ENCODE assay signal across 8 mouse cellular contexts in the genomic region with DNA sequence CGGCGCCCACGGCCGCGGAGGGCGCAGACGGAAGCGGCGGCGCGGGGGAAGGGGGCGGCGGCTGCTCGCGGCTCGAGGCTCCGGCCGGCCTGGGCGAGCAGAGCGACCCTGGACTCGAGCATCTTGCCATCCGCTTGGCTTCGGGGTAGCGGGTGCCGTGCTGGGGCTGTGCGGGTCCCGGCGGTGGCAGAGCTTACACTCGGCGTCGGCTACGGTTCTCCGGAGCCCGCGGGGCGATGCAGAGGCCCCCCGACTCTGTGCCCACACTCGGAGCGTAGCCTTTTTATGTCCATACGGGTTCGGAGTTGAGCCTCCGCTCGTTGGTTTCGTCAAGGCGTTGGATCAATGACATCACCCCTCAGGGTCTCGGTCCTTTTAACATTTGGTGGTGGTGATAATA. TPM values are rescaled to one million over a fixed set of nuclear protein-coding genes. Genes with fewer than 3 reads are reported as not detected.
A peak's percentile ranks its signal among the peaks of the same experiment; 100 is the strongest.
DNase-seq lines count a peak whose midpoint lies in the region; ATAC-seq and TF ChIP-seq lines count a peak whose summit lies in the region.

No protein-coding gene starts in this region.

- H3K9ac ChIP-seq in lung, embryonic 14.5 days, result peak overlapping the region; percentile 92
- H3K9ac ChIP-seq in hindbrain, embryonic 15.5 days, result peak overlapping the region; percentile 89
- H3K9ac ChIP-seq in midbrain, embryonic 16.5 days (ENCODE audit: low read depth, low read length), result peak overlapping the region; percentile 95

- peak; percentile 42 for ATAC-seq in lung, embryonic 14.5 days (ENCODE audit: insufficient read depth)
- peak; percentile 61 for ATAC-seq in hindbrain, embryonic 15.5 days (ENCODE audit: low FRiP score, low read depth)
- peak; percentile 54 for ATAC-seq in midbrain, embryonic 16.5 days

- peaks cover 10% of the 10 kb centered on the region; the same call in 1 of the 2 replicates for H3K4me1 ChIP-seq in lung, embryonic 14.5 days (ENCODE audit: insufficient read depth)
- peaks cover 67% of the 10 kb centered on the region for H3K4me1 ChIP-seq in embryonic facial prominence, embryonic 10.5 days
- peaks cover 43% of the 10 kb centered on the region for H3K4me1 ChIP-seq in hindbrain, embryonic 15.5 days (replicated peaks)
- peaks cover 15% of the 10 kb centered on the region for H3K4me1 ChIP-seq in midbrain, embryonic 16.5 days (ENCODE audit: control insufficient read depth, insufficient read depth, low read length)

- H3K4me2 ChIP-seq in lung, embryonic 14.5 days, result peak overlapping the region; percentile 80
- H3K4me2 ChIP-seq in hindbrain, embryonic 15.5 days, result peak overlapping the region; percentile 68
- peak overlapping the region; percentile 77 for H3K4me2 ChIP-seq in midbrain, embryonic 16.5 days (ENCODE audit: low read length)

- H3K4me3 ChIP-seq in lung, embryonic 14.5 days (ENCODE audit: low read depth, low read length), result peak overlapping the region; percentile 99
- peak overlapping the region; percentile 94 for H3K4me3 ChIP-seq in embryonic facial prominence, embryonic 10.5 days
- H3K4me3 ChIP-seq in hindbrain, embryonic 15.5 days, result peak overlapping the region; percentile 89
- H3K4me3 ChIP-seq in midbrain, embryonic 16.5 days (ENCODE audit: low read depth, low read length), result peak overlapping the region; percentile 96

- no peaks in the 10 kb centered on the region for H3K9me3 ChIP-seq in lung, embryonic 14.5 days (ENCODE audit: low read depth, low read length)
- H3K9me3 ChIP-seq in embryonic facial prominence, embryonic 10.5 days, result no peaks in the 10 kb centered on the region
- no peaks in the 10 kb centered on the region for H3K9me3 ChIP-seq in hindbrain, embryonic 15.5 days
- no peaks in the 10 kb centered on the region for H3K9me3 ChIP-seq in midbrain, embryonic 16.5 days (replicated peaks; ENCODE audit: control insufficient read depth, low read length, poor library complexity, severe bottlenecking)

- no peaks in the 10 kb centered on the region for H3K27me3 ChIP-seq in lung, embryonic 14.5 days (ENCODE audit: insufficient read depth, low read length)
- no peaks in the 10 kb centered on the region for H3K27me3 ChIP-seq in embryonic facial prominence, embryonic 10.5 days (replicated peaks; ENCODE audit: low read depth, poor library complexity, severe bottlenecking)
- H3K27me3 ChIP-seq in hindbrain, embryonic 15.5 days, result no peaks in the 10 kb centered on the region
- H3K27me3 ChIP-seq in midbrain, embryonic 16.5 days (ENCODE audit: control insufficient read depth, insufficient read depth, low read depth, low read length), result no peaks in the 10 kb centered on the region

- H3K27ac ChIP-seq in lung, embryonic 14.5 days (ENCODE audit: low read depth), result peak overlapping the region; percentile 80
- H3K27ac ChIP-seq in embryonic facial prominence, embryonic 10.5 days (replicated peaks), result peak overlapping the region; percentile 93
- H3K27ac ChIP-seq in hindbrain, embryonic 15.5 days (replicated peaks), result peak overlapping the region; percentile 79
- H3K27ac ChIP-seq in midbrain, embryonic 16.5 days (ENCODE audit: low read length), result peak overlapping the region; percentile 77

- peaks cover 43% of the 10 kb centered on the region for H3K36me3 ChIP-seq in lung, embryonic 14.5 days (ENCODE audit: insufficient read depth)
- H3K36me3 ChIP-seq in embryonic facial prominence, embryonic 10.5 days (replicated peaks), result peaks cover 47% of the 10 kb centered on the region
- peaks cover 32% of the 10 kb centered on the region for H3K36me3 ChIP-seq in hindbrain, embryonic 15.5 days
- peaks cover 11% of the 10 kb centered on the region for H3K36me3 ChIP-seq in midbrain, embryonic 16.5 days (ENCODE audit: control insufficient read depth, insufficient read depth, low read length)

- under 1% methylated on average over 45 of the region's 46 CpGs for WGBS in lung, embryonic 14.5 days
- WGBS in embryonic facial prominence, embryonic 10.5 days, result 4% methylated on average over 46 of the region's 46 CpGs
- WGBS in hindbrain, embryonic 15.5 days, result 1% methylated on average over 33 of the region's 46 CpGs
- WGBS in midbrain, embryonic 16.5 days, result under 1% methylated on average over 33 of the region's 46 CpGs

- peak; percentile 36 for DNase-seq in lung, embryonic 14.5 days
- DNase-seq in lung, postnatal 10 days, result no peak
- DNase-seq in embryonic facial prominence, embryonic 10.5 days (ENCODE audit: low spot score), result no peak
- DNase-seq in layer of hippocampus, postnatal 14 days (ENCODE audit: low spot score in 2 of 2), result no peak
- no peak for DNase-seq in gastrocnemius, postnatal 25 days
- no peak for DNase-seq in left cerebral cortex, adult 11 months (ENCODE audit: low spot score)

- TF ChIP-seq CTCF in lung, embryonic 14.5 days (IDR thresholded peaks at IDR 0.05; ENCODE audit: low read depth), result no peak

RNA-seq across cellular contexts. Expression of a gene that starts 0.3 kb away (rescaled TPM):
- 52.9 and 58.8 TPM in 2 replicates for polyA plus RNA-seq in lung, embryonic 14.5 days (2014; fragmentation: Nextera tagmentation; extraction: Ambion mirVana)
- polyA plus RNA-seq in embryonic facial prominence, embryonic 10.5 days (2016; fragmentation: Nextera tagmentation; extraction: Ambion mirVana), result 65.0 and 65.1 TPM in 2 replicates
- polyA plus RNA-seq in hindbrain, embryonic 15.5 days (2015; fragmentation: Nextera tagmentation; extraction: Ambion mirVana), result 40.6 and 44.4 TPM in 2 replicates
- polyA plus RNA-seq in midbrain, embryonic 16.5 days (2015; fragmentation: Nextera tagmentation; extraction: Ambion mirVana), result 45.1 and 46.7 TPM in 2 replicates
- 10 to 100 TPM; 69.1 to 71.5 TPM for total RNA-seq in layer of hippocampus, postnatal 14 days (2021)
- total RNA-seq in gastrocnemius, postnatal 25 days (2021), result 10 to 100 TPM; 26.1 to 30.7 TPM

RNA-seq across cellular contexts. Expression of a gene that starts 6.1 kb away (rescaled TPM):
- 1,859 and 1,954 TPM in 2 replicates for polyA plus RNA-seq in lung, embryonic 14.5 days (2014; fragmentation: Nextera tagmentation; extraction: Ambion mirVana)
- polyA plus RNA-seq in embryonic facial prominence, embryonic 10.5 days (2016; fragmentation: Nextera tagmentation; extraction: Ambion mirVana), result 1,413 and 1,489 TPM in 2 replicates
- polyA plus RNA-seq in hindbrain, embryonic 15.5 days (2015; fragmentation: Nextera tagmentation; extraction: Ambion mirVana), result 801 and 847 TPM in 2 replicates
- 794 and 826 TPM in 2 replicates for polyA plus RNA-seq in midbrain, embryonic 16.5 days (2015; fragmentation: Nextera tagmentation; extraction: Ambion mirVana)
- total RNA-seq in layer of hippocampus, postnatal 14 days (2021), result 100 to 1,000 TPM; 347 to 378 TPM
- 100 to 1,000 TPM; 558 to 572 TPM for total RNA-seq in gastrocnemius, postnatal 25 days (2021)

RNA-seq across cellular contexts. Expression of a gene that starts 58.9 kb away (rescaled TPM):
- 22.3 and 25.2 TPM in 2 replicates for polyA plus RNA-seq in lung, embryonic 14.5 days (2014; fragmentation: Nextera tagmentation; extraction: Ambion mirVana)
- 50.3 and 50.6 TPM in 2 replicates for polyA plus RNA-seq in embryonic facial prominence, embryonic 10.5 days (2016; fragmentation: Nextera tagmentation; extraction: Ambion mirVana)
- 22.0 and 24.3 TPM in 2 replicates for polyA plus RNA-seq in hindbrain, embryonic 15.5 days (2015; fragmentation: Nextera tagmentation; extraction: Ambion mirVana)
- 18.3 and 18.5 TPM in 2 replicates for polyA plus RNA-seq in midbrain, embryonic 16.5 days (2015; fragmentation: Nextera tagmentation; extraction: Ambion mirVana)
- 10 to 100 TPM; 33.1 to 38.7 TPM for total RNA-seq in layer of hippocampus, postnatal 14 days (2021)
- 10 to 100 TPM; 70.0 to 78.1 TPM for total RNA-seq in gastrocnemius, postnatal 25 days (2021)
